Mouse (Mus musculus) embryonic facial prominence, embryonic 12.5 days (tissue): ENCODE measurements around the gene Lag3. TPM values are rescaled to one million over a fixed set of nuclear protein-coding genes. Genes with fewer than 3 reads are reported as not detected.

Source experiments
- ATAC-seq: fragments of 200-750 bp; cut with Nextera tagmentation; 2 replicates; pipeline ENCODE4 v1.8.0; 2017; ENCODE audit not compliant: insufficient number of reproducible peaks, insufficient read depth, low FRiP score, low TSS enrichment
- H3K27ac ChIP-seq: fragments of 300-500 bp; sonication (generic); 2 replicates; pipeline ENCODE4 v1.5.1; 2016; ENCODE audit warnings: mild to moderate bottlenecking
- H3K27me3 ChIP-seq: fragments of 300-500 bp; sonication (generic); 2 replicates; pipeline ENCODE4 v1.6.1; 2016; ENCODE audit warnings: mild to moderate bottlenecking, moderate library complexity
- H3K36me3 ChIP-seq: fragments of 300-500 bp; sonication (generic); 2 replicates; pipeline ENCODE4 v1.6.1; 2016; ENCODE audit warnings: mild to moderate bottlenecking
- H3K4me1 ChIP-seq: fragments of 300-500 bp; sonication (generic); 2 replicates; pipeline ENCODE4 v1.6.1; 2016
- H3K4me2 ChIP-seq: fragments of 300-500 bp; sonication (generic); replicated peaks from 2 replicates; pipeline ENCODE4 v1.6.1; 2016; ENCODE audit warnings: mild to moderate bottlenecking, moderate library complexity
- H3K4me3 ChIP-seq: fragments of 300-500 bp; sonication (generic); 2 replicates; pipeline ENCODE4 v1.5.1; 2016; ENCODE audit warnings: mild to moderate bottlenecking
- H3K9ac ChIP-seq: fragments of 300-500 bp; sonication (generic); 2 replicates; pipeline ENCODE4 v1.6.1; 2016; ENCODE audit warnings: mild to moderate bottlenecking, moderate library complexity
- H3K9me3 ChIP-seq: fragments of 300-500 bp; sonication (generic); 2 replicates; pipeline ENCODE4 v1.6.1; 2016; ENCODE audit warnings: mild to moderate bottlenecking, moderate library complexity
- WGBS: fragments of 180-500 bp; shearing (Covaris S2); methylation state at CpG from one replicate; pipeline ENCODE4 v1.1.7; 2016; 5-methylcytosine and 5-hydroxymethylcytosine counted together
- polyA plus RNA-seq: library from polyadenylated mRNA; unstranded; fragments of >200 nt; fragmentation: Nextera tagmentation; extraction: Ambion mirVana; gene quantifications from 2 replicates; pipeline ENCODE4 v1.2.1, GENCODE M21; 2016

Gene Lag3
- polyA plus RNA-seq, 1 experiment from 2014 or later = 3.1 TPM

- H3K9me3 ChIP-seq = no peaks in the 10 kb centered on the region
- no peaks in the 10 kb centered on the region for H3K27me3 ChIP-seq
- 77% methylated on average over 12 of the region's 12 CpGs for whole genome bisulfite sequencing
- no peak overlapping the region for H3K4me2 ChIP-seq
- no peak for ATAC-seq
- no peak overlapping the region for H3K27ac ChIP-seq
- H3K9ac ChIP-seq = no peak overlapping the region
- peaks cover 34% of the 10 kb centered on the region for H3K36me3 ChIP-seq
- peaks cover 16% of the 10 kb centered on the region for H3K4me1 ChIP-seq
- no peak overlapping the region for H3K4me3 ChIP-seq
Observed at GRCm38 (mm10) chr6:124854647-124855046, 56.9 kb downstream of the Lag3 start.

Other genes with a start within 250 kb of the Lag3 start
- 46.0 and 49.1 TPM in 2 replicates for gene Lpcat3, start 248.7 kb downstream of the Lag3 start, polyA plus RNA-seq
- gene Emg1, start 199.5 kb downstream of the Lag3 start, polyA plus RNA-seq = 192 and 199 TPM in 2 replicates
- gene Phb2, start 199.4 kb downstream of the Lag3 start, polyA plus RNA-seq = 359 and 370 TPM in 2 replicates
- 6.7 TPM in 2 replicates for gene Ptpn6, start 173.0 kb downstream of the Lag3 start, polyA plus RNA-seq
- 498 and 530 TPM in 2 replicates for gene Grcc10, start 170.3 kb downstream of the Lag3 start, polyA plus RNA-seq
- gene Gm45234, start 155.7 kb downstream of the Lag3 start, polyA plus RNA-seq = not detected in 2 replicates
- gene Atn1, start 155.2 kb downstream of the Lag3 start, polyA plus RNA-seq = 20.1 and 20.5 TPM in 2 replicates
- 9.7 and 10.2 TPM in 2 replicates for gene Eno2, start 142.0 kb downstream of the Lag3 start, polyA plus RNA-seq
- gene Lrrc23, start 132.0 kb downstream of the Lag3 start, polyA plus RNA-seq = 0.59 and 1.0 TPM in 2 replicates
- 7.8 and 10.5 TPM in 2 replicates for gene Spsb2, start 103.0 kb downstream of the Lag3 start, polyA plus RNA-seq
- gene Tpi1, start 97.4 kb downstream of the Lag3 start, polyA plus RNA-seq = 615 and 621 TPM in 2 replicates
- 191 and 197 TPM in 2 replicates for gene Usp5, start 82.2 kb downstream of the Lag3 start, polyA plus RNA-seq
- gene Cdca3, start 82.2 kb downstream of the Lag3 start, polyA plus RNA-seq = 157 and 166 TPM in 2 replicates
- gene Gnb3, start 71.4 kb downstream of the Lag3 start, polyA plus RNA-seq = 0.58 and 1.0 TPM in 2 replicates
- gene P3h3, start 54.0 kb downstream of the Lag3 start, polyA plus RNA-seq = 61.7 and 68.9 TPM in 2 replicates
- gene Gpr162, start 47.7 kb downstream of the Lag3 start, polyA plus RNA-seq = 3.4 and 3.6 TPM in 2 replicates
- 0.09 and 0.39 TPM in 2 replicates for gene Cd4, start 23.5 kb downstream of the Lag3 start, polyA plus RNA-seq
- gene Ptms, start 8.4 kb upstream of the Lag3 start, polyA plus RNA-seq = 390 and 395 TPM in 2 replicates
- 419 and 427 TPM in 2 replicates for gene Mlf2, start 19.7 kb upstream of the Lag3 start, polyA plus RNA-seq
- 119 and 121 TPM in 2 replicates for gene Cops7a, start 53.8 kb upstream of the Lag3 start, polyA plus RNA-seq
- gene Pianp, start 85.0 kb upstream of the Lag3 start, polyA plus RNA-seq = 5.5 and 6.2 TPM in 2 replicates
- gene Zfp384, start 97.4 kb upstream of the Lag3 start, polyA plus RNA-seq = 22.3 and 24.4 TPM in 2 replicates
- gene Ing4, start 128.1 kb upstream of the Lag3 start, polyA plus RNA-seq = 165 and 176 TPM in 2 replicates
- gene Acrbp, start 138.0 kb upstream of the Lag3 start, polyA plus RNA-seq = 17.6 and 21.0 TPM in 2 replicates
- gene Lpar5, start 156.2 kb upstream of the Lag3 start, polyA plus RNA-seq = 0.53 and 0.61 TPM in 2 replicates
- 90.0 and 104 TPM in 2 replicates for gene Chd4, start 184.3 kb upstream of the Lag3 start, polyA plus RNA-seq
- 68.0 and 70.1 TPM in 2 replicates for gene Nop2, start 220.2 kb upstream of the Lag3 start, polyA plus RNA-seq
- gene Iffo1, start 233.5 kb upstream of the Lag3 start, polyA plus RNA-seq = 19.1 and 24.0 TPM in 2 replicates